Comparison of ENCODE assay signal across 19 mouse cellular contexts in the genomic region with DNA sequence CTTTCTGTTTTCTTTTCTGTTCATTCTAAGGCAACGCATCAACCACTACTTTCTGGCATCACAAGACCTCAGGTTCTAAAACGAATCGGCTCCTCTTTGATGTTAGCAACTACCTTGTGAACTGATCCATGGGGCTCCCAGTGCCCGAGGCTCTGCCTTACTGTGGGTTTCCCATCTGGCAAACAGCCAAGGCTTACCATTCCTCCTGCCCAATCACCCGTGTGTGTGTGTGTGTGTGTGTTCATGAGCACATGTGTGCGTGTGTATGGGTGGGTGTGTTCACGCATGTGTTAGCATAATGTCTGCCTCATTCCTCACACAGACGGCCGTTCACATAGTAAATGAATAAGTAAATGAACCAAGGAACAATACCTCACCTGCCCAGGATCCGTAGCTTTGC.
DNase-seq lines count a peak whose midpoint lies in the region; ATAC-seq and TF ChIP-seq lines count a peak whose summit lies in the region.
"Had no signal": no experiment of that assay in that cellular context is flagged by ENCODE, and none has a peak within 500 bp of the region (broad histone marks: within the 10 kb centered on the region; RNA-seq: fewer than 3 reads in every experiment).

No protein-coding gene starts in this region.

- no peak overlapping the region for H3K4me3 ChIP-seq in liver, adult 2 months (ENCODE audit: insufficient read depth, low read depth, low read length)
- no peak overlapping the region for H3K4me3 ChIP-seq in liver, embryonic 12.5 days
- no peak overlapping the region for H3K4me3 ChIP-seq in intestine, postnatal 0 days (ENCODE audit: low read depth, low read length)
- no peak overlapping the region for H3K4me3 ChIP-seq in hindbrain, embryonic 13.5 days
- H3K4me3 ChIP-seq: embryonic facial prominence, embryonic 13.5 days; forebrain, embryonic 12.5 days; heart, embryonic 15.5 days; neural tube, embryonic 12.5 days had no signal

- peaks cover 13% of the 10 kb centered on the region; the same call in 1 of the 2 replicates for H3K4me1 ChIP-seq in liver, adult 2 months (ENCODE audit: control insufficient read depth, insufficient read depth, low read length)
- no peaks in the 10 kb centered on the region for H3K4me1 ChIP-seq in liver, embryonic 12.5 days
- H3K4me1 ChIP-seq in intestine, postnatal 0 days (replicated peaks; ENCODE audit: control insufficient read depth, insufficient read depth, low read length), result no peaks in the 10 kb centered on the region
- no peaks in the 10 kb centered on the region for H3K4me1 ChIP-seq in hindbrain, embryonic 13.5 days (replicated peaks)
- H3K4me1 ChIP-seq: embryonic facial prominence, embryonic 13.5 days; forebrain, embryonic 12.5 days; heart, embryonic 15.5 days; neural tube, embryonic 12.5 days had no signal

- 22% methylated on average over 10 of the region's 10 CpGs for WGBS in liver, adult 2 months
- 61% methylated on average over 10 of the region's 10 CpGs for WGBS in liver, embryonic 12.5 days (ENCODE audit: insufficient replicate concordance)
- 45% methylated on average over 10 of the region's 10 CpGs for WGBS in intestine, postnatal 0 days
- 73% methylated on average over 10 of the region's 10 CpGs for WGBS in hindbrain, embryonic 13.5 days

- no peaks in the 10 kb centered on the region for H3K79me2 ChIP-seq in liver, adult 2 months (ENCODE audit: control insufficient read depth, insufficient read depth, low read length)

- no peaks in the 10 kb centered on the region for H3K27me3 ChIP-seq in liver, adult 2 months (ENCODE audit: control insufficient read depth, insufficient read depth, low read length)
- H3K27me3 ChIP-seq in liver, embryonic 12.5 days (replicated peaks), result no peaks in the 10 kb centered on the region
- no peaks in the 10 kb centered on the region for H3K27me3 ChIP-seq in intestine, postnatal 0 days (replicated peaks; ENCODE audit: control insufficient read depth, insufficient read depth, low read length)
- H3K27me3 ChIP-seq in hindbrain, embryonic 13.5 days, result no peaks in the 10 kb centered on the region
- H3K27me3 ChIP-seq: embryonic facial prominence, embryonic 13.5 days; forebrain, embryonic 12.5 days; heart, embryonic 15.5 days; neural tube, embryonic 12.5 days had no signal

- H3K4me2 ChIP-seq in liver, embryonic 12.5 days, result no peak overlapping the region
- peak overlapping the region; percentile 33 for H3K4me2 ChIP-seq in intestine, postnatal 0 days (replicated peaks; ENCODE audit: low read depth)
- H3K4me2 ChIP-seq in hindbrain, embryonic 13.5 days, result no peak overlapping the region
- H3K4me2 ChIP-seq: embryonic facial prominence, embryonic 13.5 days; forebrain, embryonic 12.5 days; heart, embryonic 15.5 days; neural tube, embryonic 12.5 days had no signal

- no peak for DNase-seq in liver, adult 2 months (ENCODE audit: extremely low read depth, low read depth, low spot score)
- peak; percentile 70 for DNase-seq in kidney, postnatal 10 days
- DNase-seq in retina, postnatal 1 day, result peak; percentile 62
- DNase-seq in adrenal gland, adult (ENCODE audit: inconsistent age in 2 of 2, low spot score in 1 of 2), result no peak
- DNase-seq: adrenal gland, postnatal 25 days; B cell, adult 2 months; cerebellum, postnatal 36 days; lung, adult 18-20 months; lung, postnatal 4 days; thymus, adult 18-20 months had no signal

- peak overlapping the region; percentile 30 for H3K9ac ChIP-seq in liver, adult 2 months (ENCODE audit: low read depth, low read length)
- H3K9ac ChIP-seq in liver, embryonic 12.5 days, result no peak overlapping the region
- no peak overlapping the region for H3K9ac ChIP-seq in intestine, postnatal 0 days (ENCODE audit: low read depth, low read length)
- H3K9ac ChIP-seq in hindbrain, embryonic 13.5 days, result no peak overlapping the region
- H3K9ac ChIP-seq: embryonic facial prominence, embryonic 13.5 days; forebrain, embryonic 12.5 days; heart, embryonic 15.5 days; neural tube, embryonic 12.5 days had no signal

- ATAC-seq in liver, embryonic 12.5 days, result no peak
- ATAC-seq in intestine, postnatal 0 days, result peak; percentile 28; the same call in 1 of the 2 replicates
- no peak for ATAC-seq in hindbrain, embryonic 13.5 days (ENCODE audit: low FRiP score)
- no peak for ATAC-seq in megakaryocyte-erythroid progenitor cell, adult 5-6 weeks (replicated peaks; ENCODE audit: low FRiP score, low TSS enrichment, poor library complexity, severe bottlenecking)
- ATAC-seq: midbrain, embryonic 16.5 days had no signal

- peak overlapping the region; percentile 85 for H3K27ac ChIP-seq in liver, adult 2 months (replicated peaks; ENCODE audit: insufficient read depth, low read depth, low read length)
- H3K27ac ChIP-seq in liver, embryonic 12.5 days, result no peak overlapping the region; the same call in 1 of the 2 replicates
- no peak overlapping the region for H3K27ac ChIP-seq in intestine, postnatal 0 days (ENCODE audit: low read depth, low read length)
- H3K27ac ChIP-seq in hindbrain, embryonic 13.5 days, result no peak overlapping the region
- H3K27ac ChIP-seq: embryonic facial prominence, embryonic 13.5 days; forebrain, embryonic 12.5 days; heart, embryonic 15.5 days; neural tube, embryonic 12.5 days had no signal

- no peak for TF ChIP-seq POLR2A in liver, adult 2 months (IDR thresholded peaks at IDR 0.05; ENCODE audit: extremely low read depth, insufficient read depth, low read length)

- H3K36me3 ChIP-seq in liver, adult 2 months (ENCODE audit: control insufficient read depth, insufficient read depth, low read length), result no peaks in the 10 kb centered on the region
- H3K36me3 ChIP-seq in liver, embryonic 12.5 days, result no peaks in the 10 kb centered on the region
- H3K36me3 ChIP-seq in intestine, postnatal 0 days (ENCODE audit: control insufficient read depth, insufficient read depth), result no peaks in the 10 kb centered on the region
- H3K36me3 ChIP-seq in hindbrain, embryonic 13.5 days, result no peaks in the 10 kb centered on the region
- H3K36me3 ChIP-seq: embryonic facial prominence, embryonic 13.5 days; forebrain, embryonic 12.5 days; heart, embryonic 15.5 days; neural tube, embryonic 12.5 days had no signal

- no peak for TF ChIP-seq CTCF in liver, adult 2 months (IDR thresholded peaks at IDR 0.05; ENCODE audit: low read depth, low read length)
- no peak for TF ChIP-seq CTCF in intestine, postnatal 0 days (IDR thresholded peaks at IDR 0.05; ENCODE audit: low read depth)

- H3K9me3 ChIP-seq in liver, embryonic 12.5 days (replicated peaks), result no peaks in the 10 kb centered on the region
- no peaks in the 10 kb centered on the region for H3K9me3 ChIP-seq in intestine, postnatal 0 days (ENCODE audit: control insufficient read depth)
- H3K9me3 ChIP-seq in hindbrain, embryonic 13.5 days, result no peaks in the 10 kb centered on the region
- H3K9me3 ChIP-seq: embryonic facial prominence, embryonic 13.5 days; forebrain, embryonic 12.5 days; heart, embryonic 15.5 days; neural tube, embryonic 12.5 days had no signal

Comparison
In these comparisons a context has a peak if more than half of its experiments do, and no peak if none do; other contexts are left out.
1. DNase-seq: peak in kidney, postnatal 10 days (single experiment) and retina, postnatal 1 day (single experiment); none in liver, adult 2 months (single experiment) and adrenal gland, adult (0 of 2).